Mouse (Mus musculus): ENCODE results near the gene Oprm1. TPM values are rescaled to one million over a fixed set of nuclear protein-coding genes. Genes with fewer than 3 reads are reported as not detected.
A peak's percentile ranks its signal among the peaks of the same experiment; 100 is the strongest.
"Not testable (repeated sequence)": the region's sequence is repeated elsewhere in the genome, so short reads cannot be mapped to it uniquely, and the experiment has no call there.

Oprm1 gene
- polyA plus RNA-seq, 1 experiment from 2014 or later = 2.0 TPM

DNA sequence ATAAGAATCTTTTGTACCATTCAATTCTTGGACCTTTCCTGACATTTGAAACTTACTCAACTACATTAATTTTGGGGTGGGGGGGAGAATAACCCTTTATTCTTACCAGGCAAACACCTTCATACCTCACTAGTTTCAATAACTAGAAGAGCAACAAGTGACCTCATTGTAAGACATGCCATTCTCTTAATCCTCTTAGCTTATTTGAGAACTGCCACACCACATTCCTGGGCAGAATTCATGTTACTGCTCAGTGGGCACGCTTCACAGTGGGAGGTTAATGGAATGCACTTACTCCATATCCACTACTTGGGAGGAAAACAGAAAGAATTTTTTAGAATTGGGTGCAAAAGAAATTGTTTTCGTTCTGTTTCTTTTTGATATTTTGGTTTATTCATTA is 90.5 kb downstream of the Oprm1 start:
- Histone ChIP-seq H3K9me3 (no peaks in the 10 kb centered on the region), H3K9ac (replicated peaks) (no peak overlapping the region), H3K36me3 (no peaks in the 10 kb centered on the region), H3K27ac (replicated peaks) (no peak overlapping the region), H3K27me3 (no peaks in the 10 kb centered on the region), H3K4me1 (no peaks in the 10 kb centered on the region), H3K4me2 (replicated peaks) (no peak overlapping the region), H3K4me3 (no peak overlapping the region)
- WGBS = 38% methylated on average over 2 of the region's 2 CpGs
- no peak for ATAC-seq (replicated peaks)

DNA sequence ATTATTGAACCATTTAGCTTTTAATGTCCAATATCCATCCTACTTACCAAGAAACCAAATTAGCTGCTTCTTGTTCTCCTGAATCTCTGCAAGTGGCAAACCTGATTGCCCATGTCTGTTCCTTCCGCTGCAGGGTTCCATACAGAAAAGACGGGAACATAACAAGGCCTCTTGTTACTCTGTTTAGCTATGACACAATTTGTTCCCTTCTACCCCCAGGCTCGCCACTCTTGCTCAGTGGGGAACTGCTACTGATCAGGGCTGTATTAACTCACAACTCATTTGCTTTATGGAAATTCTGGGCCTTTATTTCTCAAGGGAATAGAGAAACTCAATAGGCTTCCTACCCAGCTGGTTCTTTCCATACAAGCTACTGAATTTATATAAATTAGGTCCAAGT is 97.5 kb downstream of the Oprm1 start:
- Histone ChIP-seq H3K9ac (replicated peaks) (no peak overlapping the region), H3K4me2 (replicated peaks) (no peak overlapping the region), H3K4me1 (no peaks in the 10 kb centered on the region), H3K27ac (replicated peaks) (no peak overlapping the region), H3K36me3 (no peaks in the 10 kb centered on the region), H3K9me3 (no peaks in the 10 kb centered on the region), H3K27me3 (no peaks in the 10 kb centered on the region), H3K4me3 (no peak overlapping the region)
- ATAC-seq (replicated peaks) = no peak; the same call in 1 of the 2 replicates
- 38% methylated on average over 3 of the region's 3 CpGs for WGBS

DNA sequence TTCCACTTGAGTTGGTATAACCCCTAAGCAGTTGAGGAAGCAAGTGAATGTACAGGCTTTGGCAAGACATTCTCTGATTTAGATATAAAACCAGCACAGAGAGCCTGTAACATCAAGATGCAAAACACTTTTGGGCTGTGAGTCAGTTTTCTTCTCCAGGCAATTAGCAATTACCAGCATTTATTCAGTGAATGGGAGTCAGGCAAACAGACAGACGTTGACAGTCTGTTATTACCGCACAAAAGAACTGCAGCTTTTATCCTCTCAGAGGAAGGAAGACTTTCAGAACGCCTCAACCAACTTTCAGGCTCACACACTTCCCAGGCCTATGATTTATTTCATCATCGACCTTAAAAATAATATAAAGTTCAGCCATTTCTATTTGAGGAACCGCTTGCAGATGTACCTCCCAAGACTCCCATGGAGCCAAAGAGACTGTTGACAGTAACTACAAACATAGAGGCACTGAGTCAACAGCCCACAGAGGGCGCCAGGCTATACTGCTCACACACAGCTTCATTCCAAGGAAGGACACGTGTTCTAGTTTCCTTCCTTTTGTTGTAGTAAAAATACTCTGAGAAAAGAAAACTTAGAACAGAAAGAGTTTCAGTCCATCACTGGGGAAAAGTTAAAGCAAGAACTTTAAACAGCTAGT is 113.2 kb downstream of the Oprm1 start:
- Histone ChIP-seq H3K27ac (replicated peaks) (peak overlapping the region; percentile 34), H3K9ac (replicated peaks) (no peak overlapping the region), H3K4me3 (no peak overlapping the region), H3K36me3 (no peaks in the 10 kb centered on the region), H3K27me3 (no peaks in the 10 kb centered on the region), H3K4me1 (no peaks in the 10 kb centered on the region), H3K4me2 (replicated peaks) (no peak overlapping the region), H3K9me3 (0 out of 2 replicates have a peak, but pooled peaks cover 6% of the 10 kb centered on the region)
- ATAC-seq (replicated peaks) = peak; percentile 64
- 59% methylated on average over 7 of the region's 7 CpGs for whole genome bisulfite sequencing

DNA sequence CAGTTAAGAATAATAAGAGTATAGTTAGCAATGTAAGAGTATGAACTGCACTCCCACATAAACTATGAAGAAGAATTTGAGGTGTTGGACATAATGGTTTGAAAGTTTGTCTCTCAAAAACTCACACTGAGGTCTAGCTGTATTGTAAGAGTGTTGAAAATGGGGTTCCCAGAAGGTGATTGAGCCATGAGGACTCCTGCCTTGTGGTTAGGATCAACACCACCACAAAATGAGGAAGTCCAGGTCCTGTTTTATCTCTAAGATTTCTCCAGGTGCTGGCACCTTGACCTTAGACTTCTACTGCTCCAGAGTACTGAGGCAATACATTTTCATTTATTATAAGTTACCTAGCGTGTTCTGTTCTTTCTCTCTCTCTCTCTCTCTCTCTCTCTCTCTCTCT is 115.6 kb downstream of the Oprm1 start:
- H3K27me3 ChIP-seq = no peaks in the 10 kb centered on the region
- 0 out of 2 replicates have a peak, but pooled peaks cover 4% of the 10 kb centered on the region for H3K9me3 ChIP-seq
- no peak overlapping the region for H3K27ac ChIP-seq (replicated peaks)
- H3K4me3 ChIP-seq = no peak overlapping the region
- ATAC-seq (replicated peaks) = no peak
- H3K4me2 ChIP-seq (replicated peaks) = no peak overlapping the region
- H3K9ac ChIP-seq (replicated peaks) = no peak overlapping the region
- 95% methylated on average over 1 of the region's 1 CpGs for WGBS
- no peaks in the 10 kb centered on the region for H3K4me1 ChIP-seq
- no peaks in the 10 kb centered on the region for H3K36me3 ChIP-seq

DNA sequence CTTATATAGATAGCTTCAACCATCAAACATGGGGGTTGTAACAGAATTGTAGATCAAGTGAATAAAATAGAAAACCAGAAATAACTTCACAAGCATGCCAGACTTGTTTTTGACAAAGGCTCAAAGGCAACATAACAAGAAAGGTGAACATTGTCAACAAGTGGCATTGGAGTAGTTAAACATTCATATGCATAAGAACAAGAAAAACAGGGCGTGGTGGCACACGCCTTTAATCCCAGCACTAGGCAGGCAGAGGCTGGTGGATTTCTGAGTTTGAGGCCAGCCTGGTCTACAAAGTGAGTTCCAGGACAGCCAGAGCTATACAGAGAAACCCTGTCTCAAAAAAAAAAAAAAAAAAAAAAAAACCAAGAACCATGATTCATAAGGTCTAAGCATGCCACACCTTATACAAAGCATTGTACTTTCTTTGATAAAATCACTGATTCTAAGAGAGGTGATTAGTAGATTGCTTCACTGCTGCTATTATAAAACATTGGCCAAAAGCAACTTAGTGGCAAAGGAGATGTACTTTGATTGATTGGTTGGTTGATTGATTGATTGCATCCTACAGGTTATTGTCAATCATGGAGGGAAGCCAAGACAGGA is 120.1 kb downstream of the Oprm1 start:
- Histone ChIP-seq H3K27me3 (no peaks in the 10 kb centered on the region), H3K36me3 (no peaks in the 10 kb centered on the region), H3K9ac (replicated peaks) (no peak overlapping the region), H3K27ac (replicated peaks) (no peak overlapping the region), H3K4me3 (no peak overlapping the region), H3K9me3 (no peaks in the 10 kb centered on the region), H3K4me1 (no peaks in the 10 kb centered on the region), H3K4me2 (replicated peaks) (no peak overlapping the region)
- 94% methylated on average over 2 of the region's 2 CpGs for WGBS
- no peak for ATAC-seq (replicated peaks)

DNA sequence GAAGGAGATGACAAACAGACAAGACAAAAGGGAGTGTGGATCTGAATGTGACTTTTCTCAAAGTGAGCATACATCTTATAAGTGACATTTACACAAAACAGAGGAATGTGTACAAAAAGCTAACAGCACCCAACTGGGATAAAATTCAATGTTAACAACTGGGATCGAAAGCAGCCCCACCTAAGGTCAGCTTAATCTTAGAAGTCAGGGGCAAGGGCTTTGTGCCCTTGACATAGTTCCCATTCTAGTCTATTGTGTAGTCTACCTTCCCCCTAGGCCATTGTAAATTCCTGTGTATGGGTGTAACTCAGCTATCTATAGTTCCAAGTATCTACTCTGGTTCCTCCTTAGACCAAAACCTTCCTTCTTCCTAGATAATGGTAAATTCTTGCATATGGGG is 123.7 kb downstream of the Oprm1 start:
- not testable (repeated sequence) for H3K4me2 ChIP-seq (replicated peaks); H3K27ac ChIP-seq (replicated peaks); H3K4me3 ChIP-seq; H3K4me1 ChIP-seq; H3K9ac ChIP-seq (replicated peaks); H3K36me3 ChIP-seq; ATAC-seq (replicated peaks); H3K27me3 ChIP-seq; H3K9me3 ChIP-seq
- 100% methylated on average over 1 of the region's 1 CpGs for WGBS

DNA sequence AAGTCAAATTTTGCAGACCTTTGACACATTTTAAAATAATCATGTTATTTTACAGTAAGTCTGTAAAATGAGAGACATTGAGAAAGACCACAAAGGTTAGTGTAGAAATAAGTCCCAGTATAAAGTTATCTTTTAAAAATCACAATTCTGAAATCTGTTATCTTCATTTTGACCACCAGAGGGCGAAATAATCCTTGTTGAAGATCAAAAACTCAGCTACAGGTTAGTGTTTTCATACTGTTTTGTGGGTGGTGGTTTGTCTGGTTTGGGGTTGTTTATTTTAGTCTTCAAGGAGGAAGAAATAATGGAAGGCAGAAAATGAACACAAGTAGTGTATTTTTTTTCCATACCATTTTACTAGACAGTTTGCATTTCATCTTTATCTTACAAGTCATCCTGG is 127.2 kb downstream of the Oprm1 start:
- no peaks in the 10 kb centered on the region for H3K4me1 ChIP-seq
- no peak overlapping the region for H3K4me2 ChIP-seq (replicated peaks)
- ATAC-seq (replicated peaks) = no peak
- no peak overlapping the region for H3K27ac ChIP-seq (replicated peaks)
- H3K9me3 ChIP-seq = no peaks in the 10 kb centered on the region
- no peaks in the 10 kb centered on the region for H3K36me3 ChIP-seq
- WGBS = 0% methylated on average over 1 of the region's 1 CpGs
- H3K4me3 ChIP-seq = no peak overlapping the region
- H3K27me3 ChIP-seq = no peaks in the 10 kb centered on the region
- H3K9ac ChIP-seq (replicated peaks) = no peak overlapping the region

DNA sequence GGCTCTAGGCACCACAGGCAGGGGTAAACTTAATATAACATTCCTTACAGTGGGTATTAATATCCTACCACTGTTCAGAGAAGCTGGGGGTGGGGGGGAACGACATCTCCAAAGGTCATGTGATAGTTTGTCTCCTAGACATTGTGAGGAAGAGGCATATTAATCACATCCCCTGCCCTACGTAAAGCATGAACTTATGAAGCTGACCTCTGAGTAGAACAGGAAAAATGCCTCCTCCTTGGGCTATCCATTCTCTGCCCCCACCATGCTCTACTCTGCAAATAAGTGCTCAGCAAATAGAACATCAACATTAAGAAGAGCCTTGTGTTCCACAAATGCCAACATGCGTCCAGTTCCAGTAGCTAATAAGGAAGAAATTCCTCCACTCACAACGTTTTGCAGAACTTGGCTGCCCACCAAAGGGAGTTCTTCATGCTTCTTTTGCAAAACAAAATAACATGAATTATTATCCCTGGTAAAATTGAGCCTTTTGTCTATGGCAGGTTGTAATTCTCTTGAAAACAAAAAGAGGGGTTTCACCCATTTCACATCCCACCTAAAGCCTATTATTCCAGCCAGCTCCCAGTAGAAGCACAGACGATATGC is 131.4 kb downstream of the Oprm1 start:
- Histone ChIP-seq H3K27ac (replicated peaks) (no peak overlapping the region), H3K4me2 (replicated peaks) (no peak overlapping the region), H3K9me3 (no peaks in the 10 kb centered on the region), H3K36me3 (no peaks in the 10 kb centered on the region), H3K4me1 (no peaks in the 10 kb centered on the region), H3K27me3 (no peaks in the 10 kb centered on the region), H3K4me3 (no peak overlapping the region), H3K9ac (replicated peaks) (no peak overlapping the region)
- no peak for ATAC-seq (replicated peaks)
- WGBS = 52% methylated on average over 5 of the region's 5 CpGs

DNA sequence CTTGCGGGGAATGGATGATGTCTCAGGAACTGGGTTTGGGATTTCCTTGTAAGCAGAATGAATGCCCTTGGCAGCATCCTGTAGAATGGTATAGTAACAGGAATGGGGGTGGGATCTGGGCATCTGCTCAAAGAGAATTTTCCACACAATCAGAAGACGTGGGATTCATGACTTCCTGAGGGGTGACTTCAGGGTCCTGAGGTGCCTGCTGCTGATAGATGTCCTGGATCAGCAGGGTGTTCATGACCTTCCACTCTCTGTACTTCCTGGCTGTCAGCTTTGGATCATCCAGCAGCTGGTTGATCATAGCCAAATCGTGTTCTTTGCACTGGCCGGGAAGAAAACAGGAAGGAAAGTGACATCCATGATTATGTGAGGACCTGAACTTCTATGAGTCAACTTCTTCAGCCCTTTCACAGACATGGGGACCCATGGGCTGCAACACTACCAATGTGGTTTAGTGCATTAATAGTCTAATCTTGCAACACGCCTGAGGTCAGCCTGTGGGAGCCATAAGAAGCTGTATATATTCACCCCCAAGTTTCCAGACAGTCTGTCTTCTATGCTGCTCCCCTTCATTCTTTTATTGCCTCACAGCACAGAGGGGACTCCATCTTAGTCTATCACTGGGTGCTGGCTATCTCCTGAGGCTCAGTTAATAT is 132.2 kb downstream of the Oprm1 start:
- H3K4me2 ChIP-seq (replicated peaks) = no peak overlapping the region
- no peaks in the 10 kb centered on the region for H3K36me3 ChIP-seq
- H3K4me1 ChIP-seq = no peaks in the 10 kb centered on the region
- ATAC-seq (replicated peaks) = no peak
- no peaks in the 10 kb centered on the region for H3K27me3 ChIP-seq
- 83% methylated on average over 5 of the region's 5 CpGs for WGBS
- H3K9ac ChIP-seq (replicated peaks) = no peak overlapping the region
- H3K27ac ChIP-seq (replicated peaks) = no peak overlapping the region
- no peaks in the 10 kb centered on the region for H3K9me3 ChIP-seq
- no peak overlapping the region for H3K4me3 ChIP-seq

DNA sequence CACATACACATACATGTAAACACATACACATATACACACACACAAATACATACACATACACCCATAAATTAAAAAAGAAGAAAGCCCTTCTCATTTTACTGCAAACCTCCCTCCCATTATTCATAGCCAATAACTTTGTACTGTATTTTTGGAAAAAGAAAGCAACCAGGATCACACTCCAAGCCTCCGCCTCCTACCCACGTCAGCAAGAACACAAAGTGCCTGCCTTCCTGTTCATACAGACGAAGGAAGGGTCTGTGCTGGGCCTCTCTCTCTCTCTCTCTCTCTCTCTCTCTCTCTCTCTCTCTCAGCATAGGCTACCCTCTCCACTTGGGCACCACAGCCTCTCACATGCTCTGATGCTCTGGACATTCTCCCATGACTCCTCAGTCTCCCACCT is 137.5 kb downstream of the Oprm1 start:
- WGBS = 64% methylated on average over 3 of the region's 3 CpGs
- Histone ChIP-seq H3K36me3 (no peaks in the 10 kb centered on the region), H3K4me2 (replicated peaks) (no peak overlapping the region), H3K27me3 (no peaks in the 10 kb centered on the region), H3K9ac (replicated peaks) (no peak overlapping the region), H3K9me3 (no peaks in the 10 kb centered on the region), H3K4me3 (no peak overlapping the region), H3K27ac (replicated peaks) (no peak overlapping the region), H3K4me1 (no peaks in the 10 kb centered on the region)
- ATAC-seq (replicated peaks) = no peak

DNA sequence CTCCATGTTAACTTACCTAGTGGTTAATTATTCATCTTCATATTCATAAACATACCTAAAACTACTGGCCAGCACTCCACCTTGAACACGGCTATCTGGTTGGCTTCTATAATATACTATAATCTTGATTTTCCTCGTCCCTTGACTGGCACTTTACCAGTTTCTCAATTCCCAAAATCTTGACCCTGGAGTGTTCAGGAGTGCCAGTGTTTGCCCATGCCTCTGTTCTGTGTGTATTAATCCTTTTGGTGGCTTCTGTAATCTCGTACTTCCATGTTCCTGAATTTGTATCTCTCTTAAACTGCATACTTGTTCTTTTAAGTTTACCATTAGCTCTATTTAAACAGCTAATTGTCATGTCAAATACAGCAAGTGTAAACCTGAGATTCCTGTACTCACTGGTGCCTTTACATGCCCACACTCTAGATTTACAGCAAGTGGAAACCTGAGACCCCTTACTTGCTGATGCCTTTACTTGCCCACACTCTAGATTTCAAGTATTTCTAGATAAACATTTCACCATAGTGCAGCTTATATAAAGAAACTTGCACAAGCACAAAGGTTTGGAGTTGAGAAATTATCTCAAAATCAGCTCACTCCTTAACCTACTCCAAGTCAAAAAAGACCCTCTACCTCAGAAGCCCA is 138.5 kb downstream of the Oprm1 start:
- Histone ChIP-seq H3K27ac (replicated peaks) (no peak overlapping the region), H3K27me3 (no peaks in the 10 kb centered on the region), H3K36me3 (no peaks in the 10 kb centered on the region), H3K4me3 (no peak overlapping the region), H3K4me2 (replicated peaks) (no peak overlapping the region), H3K9ac (replicated peaks) (no peak overlapping the region), H3K4me1 (no peaks in the 10 kb centered on the region), H3K9me3 (no peaks in the 10 kb centered on the region)
- no peak for ATAC-seq (replicated peaks)
- 86% methylated on average over 3 of the region's 3 CpGs for WGBS

DNA sequence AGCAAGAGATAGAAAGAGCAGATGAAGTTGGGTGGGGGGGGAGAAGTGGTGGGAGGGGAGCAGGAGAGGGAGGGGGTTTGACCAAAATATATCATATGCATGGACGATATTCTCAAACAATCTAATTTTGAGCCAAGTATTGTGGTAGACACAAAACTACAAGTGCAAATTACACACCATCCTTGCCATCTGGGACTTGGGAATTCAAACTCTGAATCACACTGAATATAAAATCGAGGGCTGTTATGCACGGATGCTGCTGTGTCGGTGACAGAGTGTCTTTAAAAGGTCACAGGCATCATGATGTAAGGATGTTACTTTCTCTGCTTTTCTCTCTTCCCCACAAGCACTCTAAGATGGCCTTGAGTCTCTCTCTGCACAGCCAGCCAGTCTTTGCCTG is 141.8 kb downstream of the Oprm1 start:
- WGBS = 63% methylated on average over 4 of the region's 4 CpGs
- Histone ChIP-seq H3K27me3 (no peaks in the 10 kb centered on the region), H3K9ac (replicated peaks) (no peak overlapping the region), H3K4me2 (replicated peaks) (no peak overlapping the region), H3K4me3 (no peak overlapping the region), H3K9me3 (no peaks in the 10 kb centered on the region), H3K27ac (replicated peaks) (no peak overlapping the region), H3K36me3 (no peaks in the 10 kb centered on the region), H3K4me1 (no peaks in the 10 kb centered on the region)
- no peak; the same call in 1 of the 2 replicates for ATAC-seq (replicated peaks)
